Mouse (Mus musculus): ENCODE data around the gene 3110001I22Rik. TPM values are rescaled to one million over a fixed set of nuclear protein-coding genes. Genes with fewer than 3 reads are reported as not detected.
"Not testable (repeated sequence)": the region's sequence is repeated elsewhere in the genome, so short reads cannot be mapped to it uniquely, and the experiment has no call there.

Gene 3110001I22Rik
- 1 to 10 TPM; 2.2 TPM for total RNA-seq (2021)

- intact Hi-C loops (cut with DNase I), result loop anchor here (10.0 kb wide), 1 partner anchor 233 kb away; the partner anchor contains the start of genes Mpv17l and Pdxdc1
- peak; percentile 84 for DNase-seq (ENCODE audit: low spot score)
Observed at GRCm38 (mm10) chr16:13671685-13672385, at the start of gene 3110001I22Rik, which contains the start of gene Bfar. 3110001I22Rik (plus strand) TSS chr16:13671929. Bfar (plus strand) TSS chr16:13671858.

GRCm38 (mm10) chr16:13628345-13628744 lies 43.4 kb upstream of the 3110001I22Rik start:
- intact Hi-C loops (cut with DNase I), result loop anchor here (5.0 to 10.0 kb wide), 2 partner anchors 96 to 514 kb away; no protein-coding TSS in a partner anchor
- DNase-seq (ENCODE audit: low spot score), result no peak

- DNase-seq (ENCODE audit: low spot score); intact Hi-C loops (cut with DNase I): not testable (repeated sequence)
Observed at GRCm38 (mm10) chr16:13638198-13638597, 33.5 kb upstream of the 3110001I22Rik start.

- intact Hi-C loops (cut with DNase I), result no loop called here
- no peak for DNase-seq (ENCODE audit: low spot score)
Observed at GRCm38 (mm10) chr16:13639508-13639907, 32.2 kb upstream of the 3110001I22Rik start.

- intact Hi-C loops (cut with DNase I), result no loop called here
- no peak for DNase-seq (ENCODE audit: low spot score)
Observed at GRCm38 (mm10) chr16:13640064-13640463, 31.7 kb upstream of the 3110001I22Rik start.

GRCm38 (mm10) chr16:13644474-13644873 lies 27.3 kb upstream of the 3110001I22Rik start:
- no peak for DNase-seq (ENCODE audit: low spot score)
- intact Hi-C loops (cut with DNase I), result no loop called here

GRCm38 (mm10) chr16:13645930-13646329 lies 25.8 kb upstream of the 3110001I22Rik start:
- DNase-seq (ENCODE audit: low spot score), result no peak
- intact Hi-C loops (cut with DNase I), result no loop called here

- intact Hi-C loops (cut with DNase I), result no loop called here
- no peak for DNase-seq (ENCODE audit: low spot score)
Observed at GRCm38 (mm10) chr16:13658886-13659285, 12.8 kb upstream of the 3110001I22Rik start.

- intact Hi-C loops (cut with DNase I), result no loop called here
- DNase-seq (ENCODE audit: low spot score), result no peak
Observed at GRCm38 (mm10) chr16:13660736-13661135, 11.0 kb upstream of the 3110001I22Rik start.

GRCm38 (mm10) chr16:13667878-13668343 lies 3.8 kb upstream of the 3110001I22Rik start, which contains the start of gene Parn:
Parn (minus strand) TSS chr16:13668170.
- intact Hi-C loops (cut with DNase I), result no loop called here
- DNase-seq (ENCODE audit: low spot score), result peak; percentile 89

- intact Hi-C loops (cut with DNase I), result no loop called here
Observed at GRCm38 (mm10) chr16:13668402-13669108, 3.2 kb upstream of the 3110001I22Rik start.

GRCm38 (mm10) chr16:13669282-13669681 lies 2.4 kb upstream of the 3110001I22Rik start:
- intact Hi-C loops (cut with DNase I), result no loop called here
- DNase-seq (ENCODE audit: low spot score), result no peak

More at GRCm38 (mm10) chr16:13668402-13669108, 3.2 kb upstream of the 3110001I22Rik start:
- DNase-seq (ENCODE audit: low spot score), result no peak

- DNase-seq (ENCODE audit: low spot score), result not testable (repeated sequence)
- intact Hi-C loops (cut with DNase I), result loop anchor here (10.0 kb wide), 1 partner anchor 234 kb away; the partner anchor contains the start of genes Mpv17l and Pdxdc1
Observed at GRCm38 (mm10) chr16:13670896-13671295, 833 bp upstream of the 3110001I22Rik start.

- peak; percentile 59 for DNase-seq (ENCODE audit: low spot score)
- intact Hi-C loops (cut with DNase I), result loop anchor here (10.0 kb wide), 1 partner anchor 232 kb away; the partner anchor contains the start of genes Mpv17l and Pdxdc1
Observed at GRCm38 (mm10) chr16:13672386-13672898, 713 bp downstream of the 3110001I22Rik start.

GRCm38 (mm10) chr16:13673114-13673513 lies 1.4 kb downstream of the 3110001I22Rik start:
- intact Hi-C loops (cut with DNase I), result loop anchor here (10.0 kb wide), 1 partner anchor 232 kb away; the partner anchor contains the start of genes Mpv17l and Pdxdc1
- no peak for DNase-seq (ENCODE audit: low spot score)

GRCm38 (mm10) chr16:13674511-13674910 lies 2.8 kb downstream of the 3110001I22Rik start:
- DNase-seq (ENCODE audit: low spot score), result no peak
- intact Hi-C loops (cut with DNase I), result loop anchor here (10.0 kb wide), 1 partner anchor 230 kb away; the partner anchor contains the start of genes Mpv17l and Pdxdc1

GRCm38 (mm10) chr16:13678601-13679319 lies 7.0 kb downstream of the 3110001I22Rik start:
- DNase-seq (ENCODE audit: low spot score), result no peak
- intact Hi-C loops (cut with DNase I), result loop anchor here (10.0 kb wide), 1 partner anchor 226 kb away; the partner anchor contains the start of genes Mpv17l and Pdxdc1

GRCm38 (mm10) chr16:13698998-13699397 lies 27.3 kb downstream of the 3110001I22Rik start:
- intact Hi-C loops (cut with DNase I), result no loop called here
- DNase-seq (ENCODE audit: low spot score), result no peak

GRCm38 (mm10) chr16:13702184-13702583 lies 30.5 kb downstream of the 3110001I22Rik start:
- intact Hi-C loops (cut with DNase I), result no loop called here

More at GRCm38 (mm10) chr16:13702184-13702583, 30.5 kb downstream of the 3110001I22Rik start:
- DNase-seq (ENCODE audit: low spot score), result no peak
